Mouse (Mus musculus): ENCODE measurements at regions not wholly inside any gene's neighbourhood (a gene's known extent, or its start where the extent isn't known, plus 50 kb on each side); places are given as distances from the start of the nearest gene placed in this dataset.

DNA sequence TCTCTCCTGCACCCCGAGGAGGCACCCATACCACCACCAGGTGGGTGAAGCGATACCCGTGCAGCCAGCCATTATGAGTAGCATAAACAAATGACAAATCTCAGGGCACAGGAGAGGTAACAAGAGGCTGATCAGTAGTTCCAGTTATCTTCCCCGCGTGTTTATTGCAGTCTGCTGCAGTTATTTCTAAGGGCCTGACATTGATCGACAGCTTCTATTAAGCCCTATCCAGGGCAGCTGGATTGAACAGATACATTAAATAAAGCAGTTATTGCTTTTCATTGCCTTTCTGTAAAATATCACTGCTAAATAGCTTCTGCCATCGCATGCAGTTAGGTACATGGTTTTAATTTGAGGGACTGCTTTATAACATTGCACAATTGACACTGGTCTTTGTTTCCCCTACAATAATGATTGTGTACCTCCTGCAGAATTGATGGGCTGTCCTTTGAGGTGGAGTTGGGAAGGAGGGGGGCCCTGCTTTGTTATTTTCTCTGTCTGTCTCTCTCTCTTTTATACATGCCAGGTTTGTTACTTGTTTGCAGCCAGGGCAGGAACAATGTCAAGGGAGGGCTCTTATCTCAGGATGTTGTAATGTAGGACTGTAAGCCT is 245.0 kb downstream of the Gpat3 start:
- Histone ChIP-seq H3K36me3 (ENCODE audit: control insufficient read depth, insufficient read depth, low read length) (no peaks in the 10 kb centered on the region), H3K27ac (ENCODE audit: low read length) (no peak overlapping the region), H3K4me3 (ENCODE audit: low read length) (no peak overlapping the region), H3K9me3 (ENCODE audit: control insufficient read depth, low read length) (no peaks in the 10 kb centered on the region), H3K4me1 (replicated peaks; ENCODE audit: control insufficient read depth, insufficient read depth, low read length) (no peaks in the 10 kb centered on the region), H3K4me2 (ENCODE audit: low read depth, low read length) (no peak overlapping the region), H3K27me3 (ENCODE audit: control insufficient read depth, insufficient read depth, low read depth, low read length) (no peaks in the 10 kb centered on the region), H3K9ac (ENCODE audit: low read length) (no peak overlapping the region)
- no peak for ATAC-seq (ENCODE audit: low read depth)
- 72% methylated on average over 7 of the region's 7 CpGs for WGBS

DNA sequence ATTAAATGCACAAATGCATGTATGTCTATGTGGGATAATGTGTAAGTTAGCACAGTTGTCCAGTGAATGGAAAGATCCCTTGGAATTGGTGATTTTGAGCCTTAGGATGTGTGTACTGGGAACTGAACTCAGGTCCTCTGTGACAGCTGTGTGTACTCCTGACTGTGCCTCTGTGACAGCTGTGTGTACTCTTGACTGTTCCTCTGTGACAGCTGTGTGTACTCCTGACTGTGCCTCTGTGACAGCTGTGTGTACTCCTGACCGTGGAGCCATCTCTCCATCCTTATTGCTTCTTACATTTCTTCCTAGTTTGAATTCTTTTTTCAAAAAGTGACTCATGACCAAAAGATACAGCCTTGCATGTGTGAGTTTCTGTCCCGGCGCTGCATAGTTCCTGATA is 239.7 kb downstream of the Gpat3 start:
- Histone ChIP-seq H3K36me3 (ENCODE audit: control insufficient read depth, insufficient read depth, low read length) (no peaks in the 10 kb centered on the region), H3K9me3 (ENCODE audit: control insufficient read depth, low read length) (no peaks in the 10 kb centered on the region), H3K4me1 (replicated peaks; ENCODE audit: control insufficient read depth, insufficient read depth, low read length) (no peaks in the 10 kb centered on the region), H3K4me2 (ENCODE audit: low read depth, low read length) (no peak overlapping the region), H3K27ac (ENCODE audit: low read length) (no peak overlapping the region), H3K4me3 (ENCODE audit: low read length) (no peak overlapping the region), H3K9ac (ENCODE audit: low read length) (no peak overlapping the region), H3K27me3 (ENCODE audit: control insufficient read depth, insufficient read depth, low read depth, low read length) (no peaks in the 10 kb centered on the region)
- WGBS: 50% methylated on average over 3 of the region's 3 CpGs
- ATAC-seq (ENCODE audit: low read depth): no peak

DNA sequence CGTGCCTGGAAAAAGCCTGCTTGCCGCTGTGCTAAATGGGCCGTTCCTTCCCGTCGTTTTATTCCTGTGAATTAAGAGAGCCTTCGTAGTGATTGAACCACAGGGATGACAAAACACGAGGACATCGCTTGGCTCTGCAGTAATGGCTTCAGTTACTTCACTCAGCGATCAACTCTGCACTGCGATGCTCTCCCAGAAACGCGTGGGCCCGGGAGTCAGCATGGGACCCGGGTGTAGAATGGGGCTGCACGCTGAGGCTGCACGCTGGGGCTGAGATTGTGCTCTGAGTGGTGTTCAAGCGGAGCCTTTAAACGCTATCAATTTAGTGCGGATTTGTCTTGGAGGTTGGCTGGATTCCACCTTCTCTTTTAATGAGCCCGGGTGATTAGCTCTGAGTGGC is 237.1 kb downstream of the Gpat3 start:
- Histone ChIP-seq H3K4me3 (ENCODE audit: low read length) (no peak overlapping the region), H3K27me3 (ENCODE audit: control insufficient read depth, insufficient read depth, low read depth, low read length) (no peaks in the 10 kb centered on the region), H3K27ac (ENCODE audit: low read length) (no peak overlapping the region), H3K4me1 (replicated peaks; ENCODE audit: control insufficient read depth, insufficient read depth, low read length) (no peaks in the 10 kb centered on the region), H3K9ac (ENCODE audit: low read length) (no peak overlapping the region), H3K4me2 (ENCODE audit: low read depth, low read length) (no peak overlapping the region), H3K9me3 (ENCODE audit: control insufficient read depth, low read length) (no peaks in the 10 kb centered on the region), H3K36me3 (ENCODE audit: control insufficient read depth, insufficient read depth, low read length) (no peaks in the 10 kb centered on the region)
- no peak for ATAC-seq (ENCODE audit: low read depth)
- 86% methylated on average over 20 of the region's 20 CpGs for WGBS

DNA sequence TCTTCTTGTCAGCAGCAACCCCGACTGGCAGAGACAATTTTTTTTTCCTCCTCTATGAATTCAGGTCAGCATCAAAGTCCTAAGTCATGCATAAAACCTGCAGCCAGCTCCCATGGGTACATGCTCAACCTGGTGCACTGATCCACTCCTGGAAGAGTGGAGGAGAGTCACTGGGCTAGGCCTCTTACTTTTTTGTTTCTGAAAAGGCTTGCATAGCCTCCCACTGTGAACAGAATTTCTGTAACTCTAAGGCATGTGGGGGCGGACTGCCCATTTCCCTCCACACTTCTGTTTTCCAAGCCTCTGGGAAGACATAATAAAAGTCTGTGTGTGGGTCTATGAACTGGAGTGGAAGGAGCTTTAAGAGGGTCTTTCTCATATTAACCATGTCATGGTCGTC is 218.8 kb downstream of the Gpat3 start:
- H3K4me3 ChIP-seq (ENCODE audit: low read length): no peak overlapping the region
- 57% methylated on average over 3 of the region's 3 CpGs for WGBS
- H3K27me3 ChIP-seq (ENCODE audit: control insufficient read depth, insufficient read depth, low read depth, low read length): no peaks in the 10 kb centered on the region
- H3K9me3 ChIP-seq (ENCODE audit: control insufficient read depth, low read length): no peaks in the 10 kb centered on the region; the same call in 1 of the 2 replicates
- H3K4me1 ChIP-seq (replicated peaks; ENCODE audit: control insufficient read depth, insufficient read depth, low read length): no peaks in the 10 kb centered on the region
- no peak overlapping the region for H3K9ac ChIP-seq (ENCODE audit: low read length)
- H3K27ac ChIP-seq (ENCODE audit: low read length): no peak overlapping the region
- H3K4me2 ChIP-seq (ENCODE audit: low read depth, low read length): no peak overlapping the region
- no peak for ATAC-seq (ENCODE audit: low read depth)
- H3K36me3 ChIP-seq (ENCODE audit: control insufficient read depth, insufficient read depth, low read length): no peaks in the 10 kb centered on the region

DNA sequence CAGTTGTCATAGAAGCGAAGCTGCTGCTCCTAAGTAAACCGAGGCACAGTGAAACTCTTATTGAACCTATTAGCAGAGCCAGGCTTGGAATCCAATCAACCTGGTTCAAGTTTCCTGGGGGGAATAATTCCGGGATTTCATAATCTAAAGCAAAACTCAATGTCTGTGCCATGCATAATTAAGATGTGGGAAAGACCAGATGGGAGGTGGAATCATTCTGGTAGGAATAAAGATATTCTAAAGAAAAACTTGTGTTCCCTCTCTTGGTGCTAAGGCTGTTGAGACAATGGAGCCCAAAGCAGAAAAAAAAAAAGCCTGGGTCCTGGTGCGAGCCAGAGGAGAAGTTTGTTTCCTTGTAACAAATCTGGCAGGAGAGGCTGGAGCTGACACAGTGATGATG is 217.7 kb downstream of the Gpat3 start:
- no peaks in the 10 kb centered on the region; the same call in 1 of the 2 replicates for H3K9me3 ChIP-seq (ENCODE audit: control insufficient read depth, low read length)
- H3K36me3 ChIP-seq (ENCODE audit: control insufficient read depth, insufficient read depth, low read length): no peaks in the 10 kb centered on the region
- 87% methylated on average over 4 of the region's 4 CpGs for WGBS
- no peak overlapping the region for H3K9ac ChIP-seq (ENCODE audit: low read length)
- H3K4me2 ChIP-seq (ENCODE audit: low read depth, low read length): no peak overlapping the region
- no peak overlapping the region for H3K27ac ChIP-seq (ENCODE audit: low read length)
- no peaks in the 10 kb centered on the region for H3K4me1 ChIP-seq (replicated peaks; ENCODE audit: control insufficient read depth, insufficient read depth, low read length)
- no peak overlapping the region for H3K4me3 ChIP-seq (ENCODE audit: low read length)
- H3K27me3 ChIP-seq (ENCODE audit: control insufficient read depth, insufficient read depth, low read depth, low read length): no peaks in the 10 kb centered on the region
- ATAC-seq (ENCODE audit: low read depth): no peak

DNA sequence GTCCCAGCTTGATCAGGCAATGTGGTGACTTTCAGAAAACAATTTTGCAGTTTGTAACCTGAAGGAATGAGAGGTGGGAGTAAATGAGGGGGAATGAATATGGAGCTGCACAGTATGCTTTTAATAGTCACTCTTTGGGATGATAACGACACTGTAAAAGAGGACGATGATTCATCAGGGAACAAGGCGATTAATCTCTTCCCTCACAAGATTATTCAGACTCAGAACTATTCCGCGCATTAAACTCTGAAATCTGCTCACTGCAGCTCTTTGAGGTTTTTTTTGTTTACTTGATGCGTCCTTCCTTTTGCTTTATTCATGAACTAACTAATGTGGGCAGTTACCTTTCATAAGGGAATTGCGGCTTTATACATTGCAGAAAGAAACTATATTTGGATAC is 206.1 kb downstream of the Gpat3 start:
- Histone ChIP-seq H3K36me3 (ENCODE audit: control insufficient read depth, insufficient read depth, low read length) (no peaks in the 10 kb centered on the region), H3K9ac (ENCODE audit: low read length) (no peak overlapping the region), H3K4me3 (ENCODE audit: low read length) (no peak overlapping the region), H3K9me3 (ENCODE audit: control insufficient read depth, low read length) (no peaks in the 10 kb centered on the region), H3K27me3 (ENCODE audit: control insufficient read depth, insufficient read depth, low read depth, low read length) (no peaks in the 10 kb centered on the region), H3K4me2 (ENCODE audit: low read depth, low read length) (no peak overlapping the region), H3K27ac (ENCODE audit: low read length) (no peak overlapping the region), H3K4me1 (replicated peaks; ENCODE audit: control insufficient read depth, insufficient read depth, low read length) (no peaks in the 10 kb centered on the region)
- ATAC-seq (ENCODE audit: low read depth): no peak
- 71% methylated on average over 7 of the region's 7 CpGs for WGBS

DNA sequence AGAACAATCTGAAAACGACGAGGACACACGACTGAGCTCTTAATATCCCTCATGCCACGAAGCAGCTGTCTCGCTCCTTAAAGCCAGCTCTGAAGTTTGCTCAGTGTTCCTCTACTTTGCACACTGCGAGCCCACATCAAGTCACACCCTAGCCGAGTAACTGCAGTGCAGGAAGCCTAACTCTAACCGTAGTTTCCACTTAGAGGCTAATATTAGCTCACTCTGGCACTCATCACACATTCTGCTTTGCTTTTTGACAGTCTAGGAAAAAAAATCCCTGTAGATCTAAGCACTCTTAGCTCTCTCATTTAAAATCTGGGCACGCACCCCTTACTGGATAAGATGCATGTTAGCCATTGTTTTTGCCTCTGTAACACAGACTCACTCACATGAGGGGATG is 195.0 kb downstream of the Gpat3 start:
- Histone ChIP-seq H3K4me2 (ENCODE audit: low read depth, low read length) (no peak overlapping the region), H3K27me3 (ENCODE audit: control insufficient read depth, insufficient read depth, low read depth, low read length) (no peaks in the 10 kb centered on the region), H3K4me1 (replicated peaks; ENCODE audit: control insufficient read depth, insufficient read depth, low read length) (no peaks in the 10 kb centered on the region), H3K9ac (ENCODE audit: low read length) (no peak overlapping the region), H3K9me3 (ENCODE audit: control insufficient read depth, low read length) (no peaks in the 10 kb centered on the region), H3K4me3 (ENCODE audit: low read length) (no peak overlapping the region), H3K36me3 (ENCODE audit: control insufficient read depth, insufficient read depth, low read length) (no peaks in the 10 kb centered on the region), H3K27ac (ENCODE audit: low read length) (no peak overlapping the region)
- no peak for ATAC-seq (ENCODE audit: low read depth)
- WGBS: 38% methylated on average over 9 of the region's 9 CpGs

DNA sequence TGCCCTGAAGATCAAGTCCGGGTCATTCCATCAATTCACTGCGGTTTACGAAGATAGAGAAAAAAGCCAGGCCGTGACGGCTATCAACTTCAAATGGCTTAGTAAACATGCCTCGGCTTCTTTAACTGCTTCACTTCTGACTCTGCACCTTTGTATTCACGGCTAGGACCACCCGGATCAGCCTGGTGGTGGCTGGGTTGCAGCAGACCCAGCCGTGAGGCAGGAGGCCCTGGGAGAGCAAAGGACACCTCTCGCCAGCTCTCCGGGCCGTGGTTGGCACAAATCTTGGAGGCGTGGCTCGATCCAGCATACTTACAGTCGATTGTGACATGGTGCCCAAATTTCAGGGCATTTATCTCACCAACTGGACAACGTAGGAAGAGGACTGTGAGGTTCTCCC is 187.5 kb downstream of the Gpat3 start:
- Histone ChIP-seq H3K4me2 (ENCODE audit: low read depth, low read length) (no peak overlapping the region), H3K27ac (ENCODE audit: low read length) (no peak overlapping the region), H3K27me3 (ENCODE audit: control insufficient read depth, insufficient read depth, low read depth, low read length) (no peaks in the 10 kb centered on the region), H3K9ac (ENCODE audit: low read length) (no peak overlapping the region), H3K9me3 (ENCODE audit: control insufficient read depth, low read length) (no peaks in the 10 kb centered on the region), H3K4me3 (ENCODE audit: low read length) (no peak overlapping the region), H3K4me1 (replicated peaks; ENCODE audit: control insufficient read depth, insufficient read depth, low read length) (no peaks in the 10 kb centered on the region), H3K36me3 (ENCODE audit: control insufficient read depth, insufficient read depth, low read length) (no peaks in the 10 kb centered on the region)
- ATAC-seq (ENCODE audit: low read depth): no peak
- WGBS: 42% methylated on average over 16 of the region's 16 CpGs

DNA sequence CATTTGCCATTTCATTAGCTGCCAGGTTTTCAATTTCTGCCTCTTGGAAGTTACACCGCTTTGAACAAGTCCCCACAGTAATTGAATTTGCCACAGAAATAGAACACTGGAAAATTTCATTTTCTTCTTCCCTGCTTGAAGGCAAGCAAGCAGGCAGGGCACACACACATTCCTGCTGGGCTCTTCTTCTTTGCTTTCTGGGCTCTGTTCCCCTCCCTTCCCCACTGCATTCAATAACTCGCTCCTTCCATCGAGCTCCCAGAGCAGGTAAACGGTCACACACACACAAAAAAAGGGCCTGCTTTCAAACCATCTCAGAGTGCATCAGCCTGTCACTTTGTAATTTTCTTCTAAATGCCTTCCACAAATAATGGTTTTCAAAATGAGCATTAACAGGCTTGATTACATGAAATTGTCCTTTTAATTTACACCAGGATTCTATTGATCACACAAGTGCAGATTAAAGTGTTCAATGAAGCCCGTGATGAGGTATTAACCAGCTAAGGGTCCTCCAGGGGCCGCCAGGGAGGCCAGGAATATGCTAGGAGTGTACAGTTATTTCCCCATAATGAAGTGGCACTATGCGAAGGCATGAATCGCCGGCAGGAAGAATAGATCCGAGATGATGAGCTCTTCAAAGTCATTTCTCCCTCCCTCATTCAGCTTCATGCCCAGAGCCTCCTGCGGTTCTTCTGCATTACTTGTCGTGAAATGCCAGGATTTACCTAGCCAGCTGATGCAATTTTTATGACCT is 186.8 kb downstream of the Gpat3 start:
- Histone ChIP-seq H3K4me3 (ENCODE audit: low read length) (no peak overlapping the region), H3K27ac (ENCODE audit: low read length) (no peak overlapping the region), H3K36me3 (ENCODE audit: control insufficient read depth, insufficient read depth, low read length) (no peaks in the 10 kb centered on the region), H3K4me2 (ENCODE audit: low read depth, low read length) (no peak overlapping the region), H3K9me3 (ENCODE audit: control insufficient read depth, low read length) (no peaks in the 10 kb centered on the region), H3K27me3 (ENCODE audit: control insufficient read depth, insufficient read depth, low read depth, low read length) (no peaks in the 10 kb centered on the region), H3K9ac (ENCODE audit: low read length) (no peak overlapping the region), H3K4me1 (replicated peaks; ENCODE audit: control insufficient read depth, insufficient read depth, low read length) (no peaks in the 10 kb centered on the region)
- WGBS: 55% methylated on average over 12 of the region's 12 CpGs
- no peak for ATAC-seq (ENCODE audit: low read depth)
